Mouse (Mus musculus): ENCODE measurements around the gene Ube2q1.

Gene Ube2q1

GRCm38 (mm10) chr3:89819897-89820296 is 46.5 kb downstream of the Ube2q1 start:
- intact Hi-C loops (cut with DNase I), result no loop called here

GRCm38 (mm10) chr3:89820311-89821095 is 47.1 kb downstream of the Ube2q1 start:
- intact Hi-C loops (cut with DNase I), result no loop called here

DNA sequence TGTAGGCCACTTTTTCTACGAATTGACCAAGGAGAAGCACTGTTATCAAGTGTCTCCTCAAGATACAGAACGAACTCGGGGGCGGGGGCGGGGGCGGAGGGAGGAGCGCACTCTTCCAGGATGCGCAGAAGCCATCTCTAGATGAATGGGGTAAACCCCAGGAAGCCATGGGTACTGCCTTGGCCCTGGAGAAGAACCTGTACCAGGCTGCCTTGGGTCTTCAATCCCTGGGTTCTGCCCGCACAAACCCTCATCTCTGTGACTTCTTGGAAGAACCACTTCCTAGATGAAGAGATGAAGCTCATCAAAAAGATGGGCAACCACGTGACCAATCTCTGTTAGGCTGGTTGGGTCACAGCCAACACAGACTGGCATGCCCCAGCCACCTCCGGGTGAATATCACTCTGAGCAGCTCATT is 47.7 kb downstream of the Ube2q1 start:
- intact Hi-C loops (cut with DNase I), result no loop called here

DNA sequence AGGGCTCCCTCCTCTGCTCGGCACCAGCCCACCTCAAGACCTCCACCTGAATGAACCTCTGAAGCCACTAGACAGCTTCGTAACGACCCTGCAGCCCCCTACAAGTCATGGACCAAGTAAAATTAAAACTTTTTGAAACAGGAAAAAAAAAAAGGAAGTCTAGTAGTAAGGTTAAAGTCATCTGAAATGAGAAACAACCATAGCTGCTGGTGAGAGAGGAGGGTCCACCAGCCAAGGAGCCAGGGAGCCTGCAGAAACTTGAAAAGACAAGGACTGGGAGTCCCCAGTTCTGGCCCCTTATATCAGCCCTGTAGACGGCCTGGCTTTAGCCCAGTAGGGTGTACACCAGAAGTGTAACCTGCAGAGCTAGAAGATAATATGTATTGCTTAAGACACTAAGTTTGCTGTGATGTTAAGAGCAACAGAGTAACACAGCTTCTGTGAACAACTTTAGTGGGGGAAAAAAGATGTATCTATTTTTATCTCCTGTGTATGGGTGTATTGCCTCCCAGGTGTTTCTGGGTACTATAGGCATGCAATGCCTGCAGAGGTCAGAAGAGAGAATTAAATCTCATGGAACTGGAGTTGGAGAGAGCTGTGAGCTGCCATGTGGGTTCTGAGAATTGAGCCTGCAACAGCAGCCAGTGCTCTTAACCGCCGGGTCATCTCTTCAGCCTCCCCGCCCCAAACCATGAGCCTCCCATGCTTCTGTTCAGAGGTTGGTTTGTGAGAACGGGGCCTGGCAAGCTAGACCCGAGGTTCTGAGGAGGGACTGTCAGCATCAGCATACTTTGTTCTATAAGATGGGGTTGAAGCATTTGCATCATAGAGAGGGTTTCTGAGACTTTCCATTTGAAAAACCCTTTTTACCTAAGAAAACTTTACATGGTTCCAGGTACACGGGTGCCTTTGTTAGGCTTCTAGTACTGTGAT is 48.4 kb downstream of the Ube2q1 start:
- intact Hi-C loops (cut with DNase I), result no loop called here

DNA sequence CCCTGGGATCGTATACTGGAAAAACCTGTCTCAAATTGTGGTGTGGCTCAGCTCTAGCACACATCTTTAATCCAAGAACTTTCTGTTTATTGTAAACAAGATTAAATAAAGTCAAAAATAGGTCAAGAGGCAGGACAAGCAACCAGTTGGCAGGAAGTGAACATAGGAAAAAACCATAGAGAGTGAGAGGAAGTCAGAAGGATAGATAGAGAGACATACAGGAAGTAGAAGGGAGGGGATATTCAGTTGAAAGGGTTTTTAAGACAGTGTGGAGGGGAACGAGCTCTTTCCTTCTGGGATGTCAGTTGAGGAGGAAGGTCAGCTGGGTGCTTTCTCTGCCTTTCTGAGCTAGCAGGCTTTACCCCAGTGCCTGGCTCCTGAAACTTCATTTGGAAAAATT is 50.2 kb downstream of the Ube2q1 start:
- intact Hi-C loops (cut with DNase I), result no loop called here

DNA sequence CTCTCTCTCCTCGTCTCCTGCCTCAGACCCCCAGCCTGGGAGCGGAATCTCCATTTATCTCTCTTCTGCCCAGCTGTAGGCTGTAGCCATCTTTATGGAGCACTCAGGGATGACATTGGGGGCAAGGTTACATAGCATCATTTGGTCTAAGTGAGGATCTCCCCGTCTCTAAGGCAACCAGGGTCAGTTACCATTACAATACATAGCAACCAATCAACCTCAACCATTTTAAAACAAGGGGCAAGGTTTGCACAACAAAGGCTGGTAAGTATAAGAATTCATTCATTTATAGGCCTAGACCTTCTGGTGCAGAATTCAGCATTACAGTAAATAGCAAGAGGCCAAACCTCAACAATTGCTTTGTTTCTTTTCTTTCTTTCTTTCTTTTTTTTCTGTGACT is 52.9 kb downstream of the Ube2q1 start:
- intact Hi-C loops (cut with DNase I), result no loop called here

GRCm38 (mm10) chr3:89830815-89831591 is 57.6 kb downstream of the Ube2q1 start, which contains the start of gene She:
Gene She (plus strand): TSS chr3:89831370.
- intact Hi-C loops (cut with DNase I), result no loop called here

Data from adrenal gland (tissue).